In genomic region chr9:52167084-52167483, GRCm38 (mm10) we compare ENCODE assay signal across 9 mouse cellular contexts. TPM values are rescaled to one million over a fixed set of nuclear protein-coding genes. Genes with fewer than 3 reads are reported as not detected.
A peak's percentile ranks its signal among the peaks of the same experiment; 100 is the strongest.
DNase-seq lines count a peak whose midpoint lies in the region; ATAC-seq and TF ChIP-seq lines count a peak whose summit lies in the region.
"Had no signal": no experiment of that assay in that cellular context is flagged by ENCODE, and none has a peak within 500 bp of the region (broad histone marks: within the 10 kb centered on the region; RNA-seq: fewer than 3 reads in every experiment).

No protein-coding gene starts in this region.

- H3K9me3 ChIP-seq in liver, embryonic 12.5 days (replicated peaks), result no peaks in the 10 kb centered on the region

- H3K4me1 ChIP-seq in spleen, adult 2 months (ENCODE audit: control insufficient read depth, insufficient read depth, insufficient read length), result peaks cover 9% of the 10 kb centered on the region
- H3K4me1 ChIP-seq in liver, embryonic 12.5 days, result peaks cover 24% of the 10 kb centered on the region

- DNase-seq in embryo, embryonic 11 days, result peak; percentile 34
- no peak for DNase-seq in embryo, embryonic 10.5 days (ENCODE audit: low spot score)
- no peak for DNase-seq in spleen, adult 2 months (ENCODE audit: low read depth in 1 of 2, low spot score in 2 of 2)
- no peak for DNase-seq in spleen, adult 12 weeks (ENCODE audit: low spot score)
- no peak for DNase-seq in urinary bladder, adult 2 months (ENCODE audit: low spot score)
- no peak for DNase-seq in layer of hippocampus, adult 8-10 months (ENCODE audit: low spot score in 2 of 2)
- no peak for DNase-seq in right cerebral cortex, postnatal 10 days (ENCODE audit: low spot score in 2 of 2)
- DNase-seq: thymus, adult 2 months had no signal

- no peak for TF ChIP-seq CTCF in spleen, adult 2 months (IDR thresholded peaks at IDR 0.05; ENCODE audit: extremely low read depth, insufficient read depth, insufficient read length, insufficient replicate concordance)

- H3K27ac ChIP-seq in spleen, adult 2 months (ENCODE audit: insufficient read depth, low read length), result no peak overlapping the region
- no peak overlapping the region for H3K27ac ChIP-seq in liver, embryonic 12.5 days

- no peak for ATAC-seq in liver, embryonic 12.5 days

- TF ChIP-seq POLR2A in spleen, adult 2 months (IDR thresholded peaks at IDR 0.05; ENCODE audit: low read depth, low read length), result no peak

- H3K27me3 ChIP-seq in spleen, adult 2 months (ENCODE audit: control insufficient read depth, insufficient read depth, low read length), result peaks cover 13% of the 10 kb centered on the region
- peaks cover 45% of the 10 kb centered on the region for H3K27me3 ChIP-seq in liver, embryonic 12.5 days (replicated peaks)

- H3K36me3 ChIP-seq in spleen, adult 2 months (ENCODE audit: control insufficient read depth, insufficient read depth, low read length), result no peaks in the 10 kb centered on the region
- no peaks in the 10 kb centered on the region for H3K36me3 ChIP-seq in liver, embryonic 12.5 days

- H3K4me3 ChIP-seq in spleen, adult 2 months (ENCODE audit: extremely low read depth, insufficient read depth, insufficient read length), result peak overlapping the region; percentile 13; the same call in 1 of the 2 replicates
- no peak overlapping the region for H3K4me3 ChIP-seq in liver, embryonic 12.5 days

- no peak overlapping the region for H3K9ac ChIP-seq in liver, embryonic 12.5 days

- H3K4me2 ChIP-seq in liver, embryonic 12.5 days, result peak overlapping the region; percentile 96; the same call in 1 of the 2 replicates

- WGBS in spleen, adult 2 months, result 71% methylated on average over 3 of the region's 3 CpGs
- WGBS in liver, embryonic 12.5 days (ENCODE audit: insufficient replicate concordance), result 56% methylated on average over 3 of the region's 3 CpGs

RNA-seq across cellular contexts. Expression of gene Zc3h12c, which starts 1.3 kb away (rescaled TPM):
- polyA plus RNA-seq in spleen, adult 2 months (2012; rRNA removed), result 1.4 and 1.7 TPM in 2 replicates
- 0.73 and 0.74 TPM in 2 replicates for polyA plus RNA-seq in liver, embryonic 12.5 days (2016; fragmentation: Nextera tagmentation; extraction: Ambion mirVana)
- polyA plus RNA-seq in urinary bladder, adult 2 months (2012; rRNA removed), result 2.5 and 3.2 TPM in 2 replicates
- total RNA-seq in layer of hippocampus, adult 8-10 months (2022), result 10 to 100 TPM; 10.6 to 14.2 (median 11.4) TPM
